In the genomic region with DNA sequence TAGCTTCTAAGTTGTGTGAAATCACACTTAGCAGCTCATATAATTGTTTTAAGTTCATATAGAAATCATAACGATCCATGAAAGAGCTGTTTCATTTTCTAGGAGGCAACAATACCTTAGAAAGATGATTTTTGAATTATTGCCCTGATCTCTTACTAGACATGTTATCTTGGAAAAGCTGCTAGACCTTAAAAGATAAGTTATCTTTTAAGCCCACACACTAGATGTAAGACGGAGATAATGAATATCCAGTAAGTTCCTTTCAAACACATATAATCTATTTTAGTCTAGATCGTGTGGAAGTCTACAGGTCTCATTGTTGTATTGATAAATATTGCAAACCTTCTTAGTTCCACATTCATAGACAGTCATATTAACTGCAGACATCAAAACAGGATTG, we compare ENCODE assay signal across 10 mouse cellular contexts. TPM values are rescaled to one million over a fixed set of nuclear protein-coding genes. Genes with fewer than 3 reads are reported as not detected.
A peak's percentile ranks its signal among the peaks of the same experiment; 100 is the strongest.
DNase-seq lines count a peak whose midpoint lies in the region; ATAC-seq and TF ChIP-seq lines count a peak whose summit lies in the region.
"Had no signal": no experiment of that assay in that cellular context is flagged by ENCODE, and none has a peak within 500 bp of the region (broad histone marks: within the 10 kb centered on the region; RNA-seq: fewer than 3 reads in every experiment).

No protein-coding gene starts in this region.

- 57% methylated on average over 3 of the region's 3 CpGs for WGBS in heart, embryonic 13.5 days
- WGBS in hindbrain, embryonic 13.5 days = 85% methylated on average over 3 of the region's 3 CpGs
- WGBS in midbrain, embryonic 11.5 days = 75% methylated on average over 3 of the region's 3 CpGs

- H3K4me3 ChIP-seq in heart, embryonic 13.5 days = peak overlapping the region; percentile 83
- peak overlapping the region; percentile 98 for H3K4me3 ChIP-seq in G1E (ENCODE audit: low read depth, low read length)
- peak overlapping the region; percentile 34 for H3K4me3 ChIP-seq in hindbrain, embryonic 13.5 days
- H3K4me3 ChIP-seq in midbrain, embryonic 11.5 days (ENCODE audit: low read depth, low read length) = peak overlapping the region; percentile 26

- H3K27ac ChIP-seq in heart, embryonic 13.5 days (replicated peaks) = no peak overlapping the region
- H3K27ac ChIP-seq in hindbrain, embryonic 13.5 days = no peak overlapping the region
- no peak overlapping the region for H3K27ac ChIP-seq in midbrain, embryonic 11.5 days (ENCODE audit: low read depth, low read length)

- no peak for DNase-seq in heart, adult 18-20 months
- DNase-seq in G1E (ENCODE audit: low spot score) = no peak
- DNase-seq in midbrain, embryonic 11.5 days (ENCODE audit: low spot score, missing footprints) = no peak
- no peak for DNase-seq in cerebellum, adult 11-12 months
- DNase-seq in urinary bladder, adult 2 months (ENCODE audit: low spot score) = no peak
- no peak for DNase-seq in kidney, postnatal 25 days
- DNase-seq: cerebellum, adult 11 months; kidney, adult 8-10 months had no signal

- H3K4me2 ChIP-seq in heart, embryonic 13.5 days = peak overlapping the region; percentile 74
- H3K4me2 ChIP-seq in hindbrain, embryonic 13.5 days = peak overlapping the region; percentile 87
- H3K4me2 ChIP-seq in midbrain, embryonic 11.5 days = peak overlapping the region; percentile 76

- peak overlapping the region; percentile 71 for H3K9ac ChIP-seq in heart, embryonic 13.5 days
- peak overlapping the region; percentile 62 for H3K9ac ChIP-seq in hindbrain, embryonic 13.5 days
- H3K9ac ChIP-seq in midbrain, embryonic 11.5 days (ENCODE audit: low read length) = peak overlapping the region; percentile 34; the same call in 1 of the 2 replicates

- no peaks in the 10 kb centered on the region for H3K9me3 ChIP-seq in heart, embryonic 13.5 days
- H3K9me3 ChIP-seq in G1E (replicated peaks) = no peaks in the 10 kb centered on the region
- H3K9me3 ChIP-seq in hindbrain, embryonic 13.5 days = no peaks in the 10 kb centered on the region
- no peaks in the 10 kb centered on the region for H3K9me3 ChIP-seq in midbrain, embryonic 11.5 days (ENCODE audit: control insufficient read depth, low read length)

- ATAC-seq in heart, embryonic 13.5 days (ENCODE audit: extremely low read depth, insufficient number of reproducible peaks, low FRiP score, low TSS enrichment) = no peak
- no peak for ATAC-seq in G1E (ENCODE audit: extremely low read depth, insufficient number of reproducible peaks, low FRiP score, poor library complexity, severe bottlenecking)
- no peak for ATAC-seq in hindbrain, embryonic 13.5 days (ENCODE audit: low FRiP score)
- ATAC-seq in midbrain, embryonic 11.5 days (ENCODE audit: low FRiP score) = no peak

- H3K4me1 ChIP-seq in heart, embryonic 13.5 days = peaks cover 23% of the 10 kb centered on the region
- peaks cover 22% of the 10 kb centered on the region for H3K4me1 ChIP-seq in G1E (ENCODE audit: insufficient read depth, low read depth, low read length)
- peaks cover 18% of the 10 kb centered on the region for H3K4me1 ChIP-seq in hindbrain, embryonic 13.5 days (replicated peaks)
- peaks cover 10% of the 10 kb centered on the region for H3K4me1 ChIP-seq in midbrain, embryonic 11.5 days (ENCODE audit: control insufficient read depth, insufficient read depth, low read length)

- no peak for TF ChIP-seq CTCF in G1E (IDR thresholded peaks at IDR 0.05; ENCODE audit: low read depth, low read length)

- no peaks in the 10 kb centered on the region for H3K27me3 ChIP-seq in heart, embryonic 13.5 days (replicated peaks)
- H3K27me3 ChIP-seq in G1E (ENCODE audit: insufficient read depth, low read length) = no peaks in the 10 kb centered on the region
- H3K27me3 ChIP-seq in hindbrain, embryonic 13.5 days = no peaks in the 10 kb centered on the region
- no peaks in the 10 kb centered on the region for H3K27me3 ChIP-seq in midbrain, embryonic 11.5 days (ENCODE audit: control insufficient read depth, insufficient read depth, low read length)

- peaks cover 24% of the 10 kb centered on the region for H3K36me3 ChIP-seq in heart, embryonic 13.5 days
- H3K36me3 ChIP-seq in G1E (replicated peaks) = peaks cover 32% of the 10 kb centered on the region
- peaks cover 7% of the 10 kb centered on the region for H3K36me3 ChIP-seq in hindbrain, embryonic 13.5 days
- no peaks in the 10 kb centered on the region for H3K36me3 ChIP-seq in midbrain, embryonic 11.5 days (ENCODE audit: control insufficient read depth, insufficient read depth, low read length)

RNA-seq across cellular contexts. Expression of a gene that starts 1.4 kb away (rescaled TPM):
- 41.9 and 45.7 TPM in 2 replicates for polyA plus RNA-seq in heart, embryonic 13.5 days (2015; fragmentation: Nextera tagmentation; extraction: Ambion mirVana)
- total RNA-seq in heart, adult 18-20 months (2021) = 10 to 100 TPM; 35.3 to 36.1 TPM
- total RNA-seq in G1E (2014; fragmentation: Nextera tagmentation) (64.5 and 66.2 TPM in 2 replicates), G1E (2017) (71.1 and 73.6 TPM in 2 replicates)
- polyA plus RNA-seq in G1E (2012) = 0.99 and 3.0 TPM in 2 replicates
- polyA plus RNA-seq in hindbrain, embryonic 13.5 days (2015; fragmentation: Nextera tagmentation; extraction: Ambion mirVana) = 66.3 and 68.2 TPM in 2 replicates
- polyA plus RNA-seq in midbrain, embryonic 11.5 days (2014; fragmentation: Nextera tagmentation; extraction: Ambion mirVana) = 82.4 and 96.4 TPM in 2 replicates
- 24.3 and 25.0 TPM in 2 replicates for polyA plus RNA-seq in urinary bladder, adult 2 months (2012; rRNA removed)

RNA-seq across cellular contexts. Expression of a gene that starts 1.7 kb away (rescaled TPM):
- 13.6 and 14.5 TPM in 2 replicates for polyA plus RNA-seq in heart, embryonic 13.5 days (2015; fragmentation: Nextera tagmentation; extraction: Ambion mirVana)
- 10 to 100 TPM; 22.4 to 24.5 TPM for total RNA-seq in heart, adult 18-20 months (2021)
- 19.4 and 19.6 TPM in 2 replicates for total RNA-seq in G1E (2014; fragmentation: Nextera tagmentation)
- total RNA-seq in G1E (2017) = 28.3 and 29.6 TPM in 2 replicates
- polyA plus RNA-seq in G1E (2012) = 0.87 and 1.3 TPM in 2 replicates
- 33.6 and 34.2 TPM in 2 replicates for polyA plus RNA-seq in hindbrain, embryonic 13.5 days (2015; fragmentation: Nextera tagmentation; extraction: Ambion mirVana)
- polyA plus RNA-seq in midbrain, embryonic 11.5 days (2014; fragmentation: Nextera tagmentation; extraction: Ambion mirVana) = 26.5 and 30.0 TPM in 2 replicates
- polyA plus RNA-seq in urinary bladder, adult 2 months (2012; rRNA removed) = 15.7 and 17.0 TPM in 2 replicates

RNA-seq across cellular contexts. Expression of a gene that starts 51.5 kb away (rescaled TPM):
- 49.5 and 53.6 TPM in 2 replicates for polyA plus RNA-seq in heart, embryonic 13.5 days (2015; fragmentation: Nextera tagmentation; extraction: Ambion mirVana)
- under 1 TPM in 1 of 2 experiments, not detected in 1; 0.77 TPM for total RNA-seq in heart, adult 18-20 months (2021)
- 83.0 and 138 TPM in 2 replicates for total RNA-seq in G1E (2014; fragmentation: Nextera tagmentation)
- 85.5 and 119 TPM in 2 replicates for total RNA-seq in G1E (2017)
- polyA plus RNA-seq in G1E (2012) = 1.8 and 6.2 TPM in 2 replicates
- polyA plus RNA-seq in hindbrain, embryonic 13.5 days (2015; fragmentation: Nextera tagmentation; extraction: Ambion mirVana) = 16.6 and 18.6 TPM in 2 replicates
- 75.1 and 77.1 TPM in 2 replicates for polyA plus RNA-seq in midbrain, embryonic 11.5 days (2014; fragmentation: Nextera tagmentation; extraction: Ambion mirVana)
- 1.9 and 2.2 TPM in 2 replicates for polyA plus RNA-seq in urinary bladder, adult 2 months (2012; rRNA removed)

RNA-seq across cellular contexts. Expression of a gene that starts 51.8 kb away (rescaled TPM):
- polyA plus RNA-seq in heart, embryonic 13.5 days (2015; fragmentation: Nextera tagmentation; extraction: Ambion mirVana) = 8.1 TPM in 2 replicates
- 1 to 10 TPM; 6.2 to 7.1 TPM for total RNA-seq in heart, adult 18-20 months (2021)
- total RNA-seq in G1E (2014; fragmentation: Nextera tagmentation) (120 and 130 TPM in 2 replicates), G1E (2017) (47.8 and 60.8 TPM in 2 replicates)
- 5.9 and 7.8 TPM in 2 replicates for polyA plus RNA-seq in G1E (2012)
- 9.0 and 9.6 TPM in 2 replicates for polyA plus RNA-seq in hindbrain, embryonic 13.5 days (2015; fragmentation: Nextera tagmentation; extraction: Ambion mirVana)
- 15.7 and 16.4 TPM in 2 replicates for polyA plus RNA-seq in midbrain, embryonic 11.5 days (2014; fragmentation: Nextera tagmentation; extraction: Ambion mirVana)
- 5.1 and 7.9 TPM in 2 replicates for polyA plus RNA-seq in urinary bladder, adult 2 months (2012; rRNA removed)

Comparison
In these comparisons a context has a peak if more than half of its experiments do, and no peak if none do; other contexts are left out.
1. H3K4me3 ChIP-seq: peak in every context shown above with its lines; median percentile 98 in G1E; 83 in heart, embryonic 13.5 days; 34 in hindbrain, embryonic 13.5 days; 26 in midbrain, embryonic 11.5 days.